Mouse (Mus musculus) embryonic stem cell, embryonic (primary cell): ENCODE measurements around the gene Ebf3.

Source experiments
- CTCF ChIA-PET, 4 experiments: fragments of 300-600 bp in 2 of 4; fragments of 350-600 bp in 2 of 4; sonication (Branson Sonifier 250); formaldehyde crosslinking; loops; one replicate each; lab custom pipeline; 2022; ENCODE audit warnings: inconsistent platforms in 2 of 4; lab: Charles Lee
- POLR2A ChIA-PET, 4 experiments: fragments of 300-600 bp in 2 of 4; fragments of 350-600 bp in 2 of 4; sonication (Branson Sonifier 250); formaldehyde crosslinking; loops; one replicate each; lab custom pipeline; 2022; ENCODE audit warnings: antibody characterized with exemption in 4 of 4, inconsistent platforms in 1 of 4; lab: Charles Lee

The Ebf3 gene

DNA sequence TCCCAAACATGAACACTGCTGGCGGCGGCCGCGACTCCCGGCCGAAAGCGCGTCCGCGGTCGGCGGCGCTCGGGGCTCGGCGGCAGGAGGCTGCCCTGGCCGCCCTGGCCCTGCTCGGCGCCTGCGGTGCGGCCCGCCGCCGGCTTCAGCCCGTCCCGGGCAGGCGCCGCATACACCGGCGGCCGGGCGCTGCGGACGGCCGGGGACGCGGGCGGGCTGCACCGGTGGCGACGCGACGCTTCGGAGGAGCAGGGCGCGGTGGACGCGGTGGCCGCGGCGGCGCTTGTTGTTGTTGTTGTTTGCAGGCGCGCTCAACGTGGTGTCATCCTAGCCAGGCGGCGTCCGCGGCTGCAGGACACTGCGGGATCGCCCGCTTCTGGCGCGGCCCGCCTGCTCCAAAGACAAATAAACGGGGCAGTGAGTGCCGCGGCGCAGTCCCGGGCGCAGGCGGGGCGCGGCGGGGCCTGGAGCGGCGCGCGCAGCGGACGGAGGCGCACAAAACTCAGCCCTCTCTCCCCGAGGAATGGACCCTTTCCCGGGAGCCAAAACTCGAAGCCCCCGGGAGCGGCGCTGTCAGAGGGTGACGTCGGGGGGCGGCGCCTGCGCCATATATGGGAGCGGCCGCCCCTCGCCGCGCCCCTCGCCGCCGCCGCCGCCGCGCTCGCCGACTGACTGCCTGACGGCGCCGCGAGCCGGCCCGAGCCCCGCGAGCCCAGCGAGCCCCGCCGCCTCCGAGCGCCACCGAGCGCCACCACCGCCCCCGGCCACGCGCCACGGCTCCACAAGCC is at the start of gene Ebf3:
Ebf3 (minus strand) TSS at position 542 of the 788 bp plus-strand sequence.
- POLR2A ChIA-PET, result no interaction called here
- CTCF ChIA-PET, result no interaction called here

- POLR2A ChIA-PET, result interaction anchor here in 1 of 4 experiments (1.4 kb wide), 1 partner anchor 12 kb away, joined by 3 read pairs; no protein-coding TSS in a partner anchor
Observed at GRCm38 (mm10) chr7:137346860-137347259, 32.6 kb upstream of the Ebf3 start.

DNA sequence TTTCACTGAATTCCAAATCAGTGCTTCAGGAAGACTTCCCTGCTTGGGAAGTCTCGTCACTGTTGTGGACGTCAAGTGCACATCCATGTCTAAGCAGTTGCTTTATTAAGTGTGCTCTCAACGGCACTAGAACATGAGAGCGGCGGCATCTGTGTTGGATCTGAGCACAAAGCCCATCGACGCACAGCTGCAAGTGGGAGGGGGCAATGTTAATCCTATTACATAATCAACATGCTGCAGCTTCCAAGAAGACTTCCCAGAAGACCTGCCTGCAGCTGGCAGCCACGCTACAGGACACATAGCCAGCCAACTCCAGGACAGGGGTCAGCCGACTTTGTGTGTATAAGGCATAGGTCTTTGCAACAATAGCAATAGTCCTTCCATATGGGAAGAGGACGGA is 31.8 kb upstream of the Ebf3 start:
- CTCF ChIA-PET, result interaction anchor here in 1 of 4 experiments (1.5 kb wide), 1 partner anchor 122 kb away, joined by 5 read pairs; no protein-coding TSS in a partner anchor
- POLR2A ChIA-PET, result interaction anchor here in 1 of 4 experiments (0.6 kb wide), 1 partner anchor 1269 kb away, joined by 3 read pairs; no protein-coding TSS in a partner anchor

More at GRCm38 (mm10) chr7:137346860-137347259, 32.6 kb upstream of the Ebf3 start:
- CTCF ChIA-PET, result interaction anchor here in 1 of 4 experiments (0.6 to 1.5 kb wide), 2 partner anchors 122 to 438 kb away, joined by 4 to 5 read pairs; no protein-coding TSS in a partner anchor

- ChIA-PET POLR2A (no interaction called here), CTCF (no interaction called here)
Observed at GRCm38 (mm10) chr7:137333951-137334350, 19.7 kb upstream of the Ebf3 start.

GRCm38 (mm10) chr7:137322926-137323325 is 8.7 kb upstream of the Ebf3 start:
- ChIA-PET CTCF (interaction anchor here in 1 of 4 experiments (0.6 to 1.4 kb wide), 2 partner anchors 145 to 155 kb away, joined by 3 to 4 read pairs; no protein-coding TSS in a partner anchor), POLR2A (interaction anchor here in 3 of 4 experiments (0.6 to 1.1 kb wide), 6 partner anchors 9 to 1620 kb away, joined by 3 to 8 read pairs (median 4); no protein-coding TSS in a partner anchor)

GRCm38 (mm10) chr7:137321961-137322784 is 7.9 kb upstream of the Ebf3 start:
- CTCF ChIA-PET, result interaction anchor here in 2 of 4 experiments (0.8 to 1.9 kb wide), 5 partner anchors 9 to 262 kb away, joined by 3 to 4 read pairs (median 4); no protein-coding TSS in a partner anchor
- POLR2A ChIA-PET, result interaction anchor here in 1 of 4 experiments (0.6 to 1.1 kb wide), 4 partner anchors 9 to 834 kb away, joined by 3 to 7 read pairs (median 4); no protein-coding TSS in a partner anchor

DNA sequence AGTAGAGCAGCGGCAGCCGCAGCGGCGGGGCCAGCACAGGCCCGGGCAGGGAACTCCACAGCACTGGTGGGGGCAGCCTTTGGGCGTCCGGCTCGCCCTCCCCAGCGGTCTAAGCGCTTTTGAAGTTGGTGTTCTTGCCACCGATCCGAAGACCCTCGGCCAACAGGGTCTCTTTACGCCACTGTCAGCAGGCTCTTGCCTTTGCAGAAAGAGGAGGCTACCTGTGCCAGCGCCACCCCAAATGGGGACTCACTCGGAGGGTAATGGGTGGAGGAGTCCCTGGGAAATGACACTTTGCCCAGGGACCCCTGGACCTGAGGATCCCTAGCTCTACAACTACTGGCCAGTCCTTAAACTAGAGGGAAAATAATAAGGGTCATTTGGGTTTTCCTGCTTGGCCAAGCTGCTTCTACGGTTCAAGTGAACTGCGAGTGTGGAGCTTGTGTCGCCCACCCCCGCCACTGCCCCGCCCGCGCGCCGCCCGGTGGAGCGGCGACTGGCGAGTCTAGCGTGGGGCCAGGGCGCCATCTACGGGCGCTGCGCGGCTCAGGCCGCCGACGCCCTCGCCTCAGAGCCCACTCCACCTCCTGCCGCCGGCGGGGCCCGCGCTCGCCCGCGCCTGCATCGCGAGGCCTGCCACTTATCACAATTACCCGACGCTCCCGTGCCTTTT is 7.0 kb upstream of the Ebf3 start:
- ChIA-PET POLR2A (interaction anchor here in 2 of 4 experiments (0.6 to 3.9 kb wide), 4 partner anchors 11 to 833 kb away, joined by 3 to 17 read pairs (median 6); no protein-coding TSS in a partner anchor), CTCF (interaction anchor here in 3 of 4 experiments (0.6 to 1.9 kb wide), 9 partner anchors 8 to 845 kb away, joined by 3 to 5 read pairs (median 4); no protein-coding TSS in a partner anchor)

DNA sequence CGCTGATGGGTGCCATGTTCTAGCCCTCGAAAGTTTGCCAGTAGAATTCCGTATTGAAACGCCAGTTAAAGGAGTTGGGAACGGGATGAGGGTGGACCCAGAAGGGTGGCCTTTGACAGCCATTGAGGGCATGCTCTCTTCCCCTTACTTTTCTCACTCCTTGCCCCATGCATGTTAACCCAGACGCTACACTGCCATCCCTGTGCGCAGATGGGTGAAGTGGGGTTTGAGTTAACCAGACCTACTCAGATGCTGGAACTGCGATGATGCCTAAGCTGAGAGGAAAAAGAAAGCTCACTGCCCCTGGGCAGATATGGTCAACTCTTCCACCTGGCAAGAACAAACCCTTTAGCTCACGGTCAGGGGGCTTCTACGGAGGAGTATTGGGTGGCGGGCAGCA is 6.1 kb upstream of the Ebf3 start:
- POLR2A ChIA-PET, result interaction anchor here in 2 of 4 experiments (0.8 to 3.9 kb wide), 3 partner anchors 10 to 426 kb away, joined by 3 to 17 read pairs (median 4); no protein-coding TSS in a partner anchor
- CTCF ChIA-PET, result interaction anchor here in 3 of 4 experiments (0.6 to 1.9 kb wide), 4 partner anchors 11 to 728 kb away, joined by 3 to 5 read pairs (median 4); no protein-coding TSS in a partner anchor

- POLR2A ChIA-PET, result interaction anchor here in 3 of 4 experiments (0.8 to 3.9 kb wide), 5 partner anchors 9 to 591 kb away, joined by 3 to 17 read pairs (median 5); partner anchors contain the start of gene Mgmt (in 1 of the 3)
Observed at GRCm38 (mm10) chr7:137318924-137319885, 5.0 kb upstream of the Ebf3 start.

GRCm38 (mm10) chr7:137318383-137318775 is 4.1 kb upstream of the Ebf3 start:
- ChIA-PET POLR2A (interaction anchor here in 3 of 4 experiments (1.9 to 3.9 kb wide), 3 partner anchors 8 to 424 kb away, joined by 5 to 17 read pairs (median 6); partner anchors contain the start of gene Mgmt (in 1 of the 3)), CTCF (interaction anchor here (0.5 to 2.8 kb wide), 14 partner anchors 9 to 1680 kb away, joined by 3 to 8 read pairs (median 4); no protein-coding TSS in a partner anchor)

More at GRCm38 (mm10) chr7:137318924-137319885, 5.0 kb upstream of the Ebf3 start:
- CTCF ChIA-PET, result interaction anchor here (0.5 to 2.8 kb wide), 35 partner anchors 9 to 1781 kb away, joined by 3 to 8 read pairs (median 3); no protein-coding TSS in a partner anchor

GRCm38 (mm10) chr7:137317659-137318382 is 3.6 kb upstream of the Ebf3 start:
- ChIA-PET CTCF (interaction anchor here in 3 of 4 experiments (0.5 to 2.8 kb wide), 8 partner anchors 9 to 1679 kb away, joined by 3 to 8 read pairs (median 4); no protein-coding TSS in a partner anchor), POLR2A (interaction anchor here in 3 of 4 experiments (0.5 to 3.9 kb wide), 7 partner anchors 8 to 424 kb away, joined by 3 to 17 read pairs (median 5); partner anchors contain the start of genes 9430038I01Rik (in 1 of the 3), Glrx3 (in 1 of the 3) and Mgmt (in 1 of the 3))

- CTCF ChIA-PET, result interaction anchor here in 2 of 4 experiments (0.5 to 2.8 kb wide), 5 partner anchors 16 to 596 kb away, joined by 3 to 8 read pairs (median 4); no protein-coding TSS in a partner anchor
- POLR2A ChIA-PET, result interaction anchor here in 2 of 4 experiments (0.5 to 2.1 kb wide), 5 partner anchors 8 to 229 kb away, joined by 3 to 6 read pairs (median 4); partner anchors contain the start of genes 9430038I01Rik (in 1 of the 2) and Glrx3 (in 1 of the 2)
Observed at GRCm38 (mm10) chr7:137316926-137317658, 2.8 kb upstream of the Ebf3 start.

GRCm38 (mm10) chr7:137316181-137316925 is 2.1 kb upstream of the Ebf3 start:
- ChIA-PET CTCF (interaction anchor here in 2 of 4 experiments (0.5 to 1.0 kb wide), 4 partner anchors 16 to 595 kb away, joined by 3 to 5 read pairs (median 4); no protein-coding TSS in a partner anchor), POLR2A (interaction anchor here in 1 of 4 experiments (0.9 to 1.4 kb wide), 3 partner anchors 94 to 122 kb away, joined by 3 read pairs; partner anchors contain the start of genes 9430038I01Rik and Glrx3)
